ENCODE assay signal across 9 mouse cellular contexts in genomic region chr3:122430780-122431497, GRCm38 (mm10).
DNase-seq lines count a peak whose midpoint lies in the region; ATAC-seq and TF ChIP-seq lines count a peak whose summit lies in the region.
"Had no signal": no experiment of that assay in that cellular context is flagged by ENCODE, and none has a peak within 500 bp of the region (broad histone marks: within the 10 kb centered on the region; RNA-seq: fewer than 3 reads in every experiment).

No protein-coding gene starts in this region.

- no peak overlapping the region for H3K4me3 ChIP-seq in heart, adult 2 months
- no peak overlapping the region for H3K4me3 ChIP-seq in forebrain, embryonic 13.5 days
- H3K4me3 ChIP-seq: liver, embryonic 12.5 days had no signal

- DNase-seq in gastrocnemius, adult 18-20 months (ENCODE audit: low spot score), result peak; percentile 35
- DNase-seq in gastrocnemius, adult 8-10 months (ENCODE audit: low spot score in 2 of 2), result no peak
- peak; percentile 86 for DNase-seq in 3T3-L1 (ENCODE audit: low read depth, low spot score)
- peak; percentile 39 to 71 for DNase-seq in heart, adult 2 months
- peak; percentile 45 to 75 for DNase-seq in kidney, postnatal 25 days
- no peak for DNase-seq in B cell, adult 2 months
- no peak for DNase-seq in cerebellum, postnatal 14 days

- ATAC-seq in forebrain, embryonic 13.5 days, result no peak
- ATAC-seq: liver, embryonic 12.5 days had no signal

- TF ChIP-seq EP300 in heart, adult 2 months (IDR thresholded peaks at IDR 0.05; ENCODE audit: insufficient read depth, low read depth, low read length), result no peak

- H3K27ac ChIP-seq in heart, adult 2 months, result no peak overlapping the region
- no peak overlapping the region for H3K27ac ChIP-seq in forebrain, embryonic 13.5 days
- H3K27ac ChIP-seq: liver, embryonic 12.5 days had no signal

- TF ChIP-seq POLR2A in heart, adult 2 months (IDR thresholded peaks at IDR 0.05; ENCODE audit: insufficient read depth, low read depth, low read length), result no peak

- peaks cover 17% of the 10 kb centered on the region for H3K4me1 ChIP-seq in heart, adult 2 months (ENCODE audit: control insufficient read depth, insufficient read depth, low read length)
- H3K4me1 ChIP-seq in forebrain, embryonic 13.5 days, result peaks cover 13% of the 10 kb centered on the region

- H3K9ac ChIP-seq in heart, adult 2 months (ENCODE audit: low read depth, low read length), result no peak overlapping the region
- no peak overlapping the region for H3K9ac ChIP-seq in forebrain, embryonic 13.5 days
- H3K9ac ChIP-seq: liver, embryonic 12.5 days had no signal

- WGBS in heart, adult 2 months, result 31% methylated on average over 7 of the region's 7 CpGs
- 78% methylated on average over 7 of the region's 7 CpGs for WGBS in forebrain, embryonic 13.5 days

- no peaks in the 10 kb centered on the region; the same call in none of the 2 replicates for H3K36me3 ChIP-seq in heart, adult 2 months (ENCODE audit: control insufficient read depth, insufficient read depth, low read length)
- H3K36me3 ChIP-seq in forebrain, embryonic 13.5 days (ENCODE audit: poor library complexity, severe bottlenecking), result no peaks in the 10 kb centered on the region
- H3K36me3 ChIP-seq: liver, embryonic 12.5 days had no signal

- intact Hi-C loops in heart, adult 2 months (cut with DNase I), result no loop called here

- no peak overlapping the region for H3K4me2 ChIP-seq in forebrain, embryonic 13.5 days
- H3K4me2 ChIP-seq: liver, embryonic 12.5 days had no signal

- H3K79me2 ChIP-seq in heart, adult 2 months (replicated peaks; ENCODE audit: control insufficient read depth, insufficient read depth, low read length), result no peaks in the 10 kb centered on the region

- TF ChIP-seq CTCF in heart, adult 2 months (IDR thresholded peaks at IDR 0.05), result no peak

- no peaks in the 10 kb centered on the region for H3K9me3 ChIP-seq in forebrain, embryonic 13.5 days (replicated peaks)
- H3K9me3 ChIP-seq: liver, embryonic 12.5 days had no signal

- H3K27me3 ChIP-seq in heart, adult 2 months (ENCODE audit: control insufficient read depth, insufficient read depth, low read length), result no peaks in the 10 kb centered on the region
- H3K27me3 ChIP-seq in forebrain, embryonic 13.5 days, result no peaks in the 10 kb centered on the region
- H3K27me3 ChIP-seq: liver, embryonic 12.5 days had no signal

Comparison
In these comparisons a context has a peak if more than half of its experiments do, and no peak if none do; other contexts are left out.
1. DNase-seq: peak in gastrocnemius, adult 18-20 months (single experiment), 3T3-L1 (single experiment), heart, adult 2 months (2 of 2) and kidney, postnatal 25 days (2 of 2); none in gastrocnemius, adult 8-10 months (0 of 2), B cell, adult 2 months (0 of 2) and cerebellum, postnatal 14 days (0 of 2).